Mouse (Mus musculus) testis, adult 2 months (tissue): Measurements from ENCODE around the gene D430041D05Rik.

Experiments used
- CTCF ChIP-seq: fragments of 200-500 bp; IDR thresholded peaks from 2 replicates; pipeline ENCODE4 v1.5.1; 2012; ENCODE audit warnings: low read depth, mild to moderate bottlenecking, inconsistent platforms, low read length, moderate library complexity; ENCODE audit not compliant: control insufficient read depth, insufficient read depth, insufficient replicate concordance
- POLR2A ChIP-seq: fragments of 200-500 bp; IDR thresholded peaks from 2 replicates; pipeline ENCODE4 v1.6.1; 2012; ENCODE audit warnings: low read depth, mild to moderate bottlenecking, inconsistent platforms, low read length, moderate library complexity; ENCODE audit not compliant: control insufficient read depth

GRCm38 (mm10) chr2:104209408-104209807, 201.4 kb downstream of the D430041D05Rik start:
- TF ChIP-seq CTCF (no peak), POLR2A (no peak)
